Mouse (Mus musculus): ENCODE measurements at regions not wholly inside any gene's neighbourhood (a gene's known extent, or its start where the extent isn't known, plus 50 kb on each side); places are given as distances from the start of the nearest gene placed in this dataset.

DNA sequence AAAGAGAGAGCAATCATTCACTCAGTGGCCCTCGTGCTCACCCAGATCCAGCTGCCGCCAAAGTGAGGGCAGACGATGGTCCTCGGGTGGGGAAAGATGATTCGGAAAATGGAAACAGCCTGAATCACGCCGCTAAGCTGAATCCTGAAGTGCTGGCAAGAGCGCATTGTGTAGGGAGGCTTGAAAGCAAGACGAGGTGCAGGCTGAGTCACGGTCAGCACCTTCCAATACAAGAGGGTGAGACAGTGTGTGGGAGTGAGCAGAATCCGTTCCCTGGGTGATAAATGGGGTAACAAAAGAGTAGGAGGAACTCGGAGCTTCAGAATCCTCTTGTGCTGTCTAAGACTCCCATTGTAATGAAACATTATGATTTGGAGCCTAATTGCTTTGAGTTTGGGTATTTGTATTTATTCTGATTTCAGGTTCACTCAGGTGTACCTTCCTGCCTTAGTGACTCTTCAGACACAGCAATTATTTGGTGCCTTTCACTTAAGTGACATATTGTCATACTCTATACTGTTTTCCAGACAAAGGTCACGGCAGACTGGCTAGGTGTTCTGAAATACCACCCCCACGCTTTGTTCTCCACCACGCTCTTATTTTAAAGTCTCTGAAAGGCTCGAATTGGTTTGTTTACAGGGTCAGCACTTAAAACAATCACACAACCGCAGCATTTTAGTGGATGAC is 70.0 kb downstream of the Mbip start:
- DNase-seq (ENCODE audit: low read depth) = peak; percentile 39
- TF ChIP-seq POLR2A (IDR thresholded peaks at IDR 0.05; ENCODE audit: borderline replicate concordance, extremely low read depth, insufficient read depth, insufficient read length, poor library complexity, severe bottlenecking) (no peak), CTCF (IDR thresholded peaks at IDR 0.05; ENCODE audit: borderline replicate concordance, extremely low read depth, insufficient read depth, insufficient read length) (no peak)

DNA sequence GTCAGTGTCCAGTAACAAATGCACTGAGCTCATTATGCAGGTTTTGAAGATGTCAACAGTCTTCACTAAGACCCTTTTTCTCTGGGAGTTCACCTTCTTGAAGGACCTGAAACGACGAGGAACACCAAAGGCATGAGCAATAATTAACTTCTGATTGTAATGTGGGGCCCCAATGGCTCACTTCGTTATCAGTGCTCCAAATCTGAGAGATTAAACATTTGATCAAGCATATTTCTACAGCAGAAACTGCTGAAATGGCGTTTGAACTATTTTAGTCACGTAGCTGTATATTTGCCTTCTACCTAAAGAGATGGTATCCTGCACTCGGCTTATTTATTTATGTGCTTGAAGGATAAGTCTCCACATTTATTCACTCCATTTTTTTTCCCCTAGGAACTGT is 80.6 kb downstream of the Mbip start:
- no peak for TF ChIP-seq CTCF (IDR thresholded peaks at IDR 0.05; ENCODE audit: borderline replicate concordance, extremely low read depth, insufficient read depth, insufficient read length)
- no peak for DNase-seq (ENCODE audit: low read depth)

DNA sequence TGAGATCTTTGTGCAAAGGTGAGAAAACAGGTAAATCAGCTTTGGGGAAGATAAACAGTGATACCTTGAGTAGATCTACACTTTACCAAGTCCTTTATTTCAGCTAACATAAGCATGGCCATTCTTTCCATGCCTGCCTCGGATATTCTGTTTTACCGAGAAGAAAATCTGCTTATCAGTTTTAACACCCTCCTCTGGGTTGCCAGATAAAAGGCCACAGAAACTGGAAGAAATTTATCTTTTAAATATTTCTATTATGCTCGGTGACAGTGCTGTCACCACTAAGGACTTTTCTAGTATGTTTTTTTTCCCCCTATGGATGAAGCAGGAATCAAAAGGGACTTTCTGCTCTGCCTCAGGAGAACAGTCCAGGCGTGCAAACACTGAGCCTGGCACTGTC is 84.2 kb downstream of the Mbip start:
- no peak for TF ChIP-seq CTCF (IDR thresholded peaks at IDR 0.05; ENCODE audit: borderline replicate concordance, extremely low read depth, insufficient read depth, insufficient read length)
- no peak for TF ChIP-seq POLR2A (IDR thresholded peaks at IDR 0.05; ENCODE audit: borderline replicate concordance, extremely low read depth, insufficient read depth, insufficient read length, poor library complexity, severe bottlenecking)
- no peak for DNase-seq (ENCODE audit: low read depth)

DNA sequence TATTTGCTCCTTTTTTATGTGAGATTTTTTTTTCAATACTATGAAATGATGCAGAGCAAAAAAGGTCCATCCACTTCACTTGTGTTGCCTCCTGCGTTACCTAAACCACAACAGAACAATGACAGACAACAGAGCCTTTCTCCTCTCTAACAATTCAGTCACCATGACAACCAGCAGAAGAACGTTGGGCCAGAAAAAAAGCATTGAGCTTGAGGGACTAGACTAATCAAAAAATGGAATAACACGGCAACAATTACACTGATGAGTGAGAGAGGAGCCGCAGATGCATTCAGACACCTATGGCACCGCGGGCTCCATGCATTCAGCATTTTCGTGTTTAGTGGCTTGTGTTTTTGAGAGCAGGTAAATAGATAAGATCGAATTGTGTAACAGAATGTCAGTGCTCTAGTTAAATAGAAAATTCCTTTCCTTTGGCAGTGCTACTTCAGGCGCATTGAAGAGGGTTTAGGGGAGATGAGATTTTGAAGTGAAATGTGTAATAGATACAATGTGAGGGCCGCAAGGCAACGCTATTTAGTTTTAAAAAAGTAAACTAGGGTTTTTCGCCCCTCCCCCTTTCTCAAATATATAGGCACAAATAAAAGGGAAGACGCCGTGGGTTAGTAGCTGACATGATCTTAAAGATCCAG is 87.2 kb downstream of the Mbip start:
- DNase-seq (ENCODE audit: low read depth) = peak; percentile 87
- TF ChIP-seq CTCF (IDR thresholded peaks at IDR 0.05; ENCODE audit: borderline replicate concordance, extremely low read depth, insufficient read depth, insufficient read length) = no peak
- TF ChIP-seq POLR2A (IDR thresholded peaks at IDR 0.05; ENCODE audit: borderline replicate concordance, extremely low read depth, insufficient read depth, insufficient read length, poor library complexity, severe bottlenecking) = no peak

DNA sequence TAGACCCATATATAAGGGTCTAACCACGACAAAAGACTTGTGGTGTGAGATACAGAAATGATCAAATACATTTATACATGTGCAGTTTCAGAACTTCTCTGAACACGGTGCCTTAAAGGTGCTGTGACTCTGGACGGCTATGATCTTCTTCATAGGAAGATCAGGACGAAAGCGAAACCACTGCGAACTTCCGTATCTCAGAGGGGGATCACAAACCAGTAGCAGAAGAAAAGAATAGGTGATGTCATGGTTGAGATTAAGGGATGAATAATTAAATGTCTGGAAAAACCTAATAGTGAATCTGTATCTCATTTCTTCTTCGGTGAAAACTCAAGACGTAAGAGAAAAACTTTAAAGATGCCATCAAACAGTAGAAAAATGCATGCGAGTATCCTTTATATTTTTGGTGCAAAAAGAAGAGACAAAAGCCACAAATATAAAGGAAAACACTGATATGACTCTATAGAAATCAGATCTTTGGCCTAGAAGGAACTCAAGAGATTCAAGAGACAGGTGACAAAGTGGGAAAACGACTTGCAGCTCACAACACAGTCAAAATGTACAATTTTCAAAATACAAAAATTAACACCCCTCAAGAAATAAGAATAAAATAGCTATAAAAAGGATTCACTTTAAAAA is 89.3 kb downstream of the Mbip start:
- no peak for DNase-seq (ENCODE audit: low read depth)
- TF ChIP-seq CTCF (IDR thresholded peaks at IDR 0.05; ENCODE audit: borderline replicate concordance, extremely low read depth, insufficient read depth, insufficient read length) = no peak
- TF ChIP-seq POLR2A (IDR thresholded peaks at IDR 0.05; ENCODE audit: borderline replicate concordance, extremely low read depth, insufficient read depth, insufficient read length, poor library complexity, severe bottlenecking) = no peak

DNA sequence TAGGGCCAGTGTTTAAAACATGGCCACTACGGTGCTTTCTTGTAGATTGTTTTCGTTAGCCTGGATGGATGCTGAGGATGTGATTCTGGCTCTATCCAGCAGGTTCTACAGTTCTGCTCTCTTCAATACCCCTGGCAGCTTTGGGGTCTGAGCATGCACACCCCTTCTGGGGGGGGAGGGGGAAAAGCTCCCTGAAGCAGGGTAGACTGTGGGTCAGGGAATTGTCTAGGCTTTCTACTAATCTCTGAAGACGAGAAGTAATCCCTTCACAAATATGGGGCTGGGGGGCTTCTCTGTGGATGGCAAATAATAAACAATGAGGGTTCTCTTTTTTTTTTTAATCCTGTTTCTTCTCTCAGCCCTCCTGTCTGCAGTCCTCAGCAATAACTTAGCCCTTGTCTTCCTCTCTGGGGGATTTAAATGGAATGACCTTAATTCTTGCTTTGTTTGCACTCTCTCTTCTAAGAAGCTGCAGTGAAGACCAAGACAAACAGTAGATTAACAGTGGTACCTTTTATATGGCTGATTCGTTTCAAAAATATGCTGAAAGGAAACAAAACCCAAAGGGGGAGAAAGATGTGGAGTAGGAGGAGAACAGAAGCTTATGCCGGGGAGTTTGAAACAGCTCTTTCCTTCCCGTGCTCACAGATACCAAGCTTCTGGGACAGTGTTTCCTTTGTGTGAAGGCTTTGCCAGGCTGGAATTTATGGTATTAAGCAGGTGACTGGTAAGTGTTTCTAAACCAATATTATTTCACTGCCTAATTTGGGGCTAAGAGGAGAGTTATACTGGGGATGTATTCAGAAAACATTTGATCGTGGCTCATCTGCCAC is 92.9 kb downstream of the Mbip start:
- DNase-seq (ENCODE audit: low read depth) = peak; percentile 30
- no peak for TF ChIP-seq CTCF (IDR thresholded peaks at IDR 0.05; ENCODE audit: borderline replicate concordance, extremely low read depth, insufficient read depth, insufficient read length)
- TF ChIP-seq POLR2A (IDR thresholded peaks at IDR 0.05; ENCODE audit: borderline replicate concordance, extremely low read depth, insufficient read depth, insufficient read length, poor library complexity, severe bottlenecking) = no peak

DNA sequence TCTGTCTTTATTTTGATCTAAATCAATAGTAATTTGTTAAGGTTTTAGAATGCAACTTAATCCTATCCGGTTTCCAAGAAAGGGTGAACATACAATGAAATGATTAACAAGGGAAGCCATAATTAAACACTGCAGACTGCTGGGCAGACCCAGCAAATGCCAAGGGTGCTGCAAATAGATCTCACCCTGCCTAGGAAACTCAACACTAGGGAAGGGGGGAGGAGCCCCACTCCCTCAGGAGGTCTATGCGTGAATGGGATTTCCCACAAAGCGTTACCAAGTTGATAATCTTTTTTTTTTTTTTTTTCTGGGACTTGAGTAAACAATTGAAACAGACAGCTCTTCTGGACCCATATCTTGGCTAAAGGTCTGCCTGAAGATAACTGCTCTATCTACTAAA is 95.4 kb downstream of the Mbip start:
- DNase-seq (ENCODE audit: low read depth) = peak; percentile 32
- TF ChIP-seq POLR2A (IDR thresholded peaks at IDR 0.05; ENCODE audit: borderline replicate concordance, extremely low read depth, insufficient read depth, insufficient read length, poor library complexity, severe bottlenecking) (no peak), CTCF (IDR thresholded peaks at IDR 0.05; ENCODE audit: borderline replicate concordance, extremely low read depth, insufficient read depth, insufficient read length) (no peak)

DNA sequence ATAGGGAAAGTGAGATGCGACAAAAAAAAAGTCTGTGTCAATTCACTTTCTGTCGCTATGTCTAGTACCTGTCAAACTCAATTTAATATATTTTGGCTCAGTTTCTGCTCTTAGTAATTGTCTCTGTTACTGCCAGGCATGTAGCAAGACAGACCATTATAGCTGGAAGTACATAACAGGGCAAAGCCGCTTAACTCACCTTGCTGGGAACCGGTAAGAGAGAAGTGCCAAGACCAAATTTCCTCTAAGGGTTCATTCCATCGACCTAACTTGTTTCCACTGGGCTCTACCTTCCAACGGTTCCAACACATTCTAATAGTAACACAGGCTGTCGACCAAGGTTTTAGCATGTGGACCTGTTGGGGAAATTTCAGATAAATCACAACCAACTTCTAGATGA is 99.3 kb downstream of the Mbip start:
- DNase-seq (ENCODE audit: low read depth) = no peak
- TF ChIP-seq POLR2A (IDR thresholded peaks at IDR 0.05; ENCODE audit: borderline replicate concordance, extremely low read depth, insufficient read depth, insufficient read length, poor library complexity, severe bottlenecking) = no peak
- no peak for TF ChIP-seq CTCF (IDR thresholded peaks at IDR 0.05; ENCODE audit: borderline replicate concordance, extremely low read depth, insufficient read depth, insufficient read length)

DNA sequence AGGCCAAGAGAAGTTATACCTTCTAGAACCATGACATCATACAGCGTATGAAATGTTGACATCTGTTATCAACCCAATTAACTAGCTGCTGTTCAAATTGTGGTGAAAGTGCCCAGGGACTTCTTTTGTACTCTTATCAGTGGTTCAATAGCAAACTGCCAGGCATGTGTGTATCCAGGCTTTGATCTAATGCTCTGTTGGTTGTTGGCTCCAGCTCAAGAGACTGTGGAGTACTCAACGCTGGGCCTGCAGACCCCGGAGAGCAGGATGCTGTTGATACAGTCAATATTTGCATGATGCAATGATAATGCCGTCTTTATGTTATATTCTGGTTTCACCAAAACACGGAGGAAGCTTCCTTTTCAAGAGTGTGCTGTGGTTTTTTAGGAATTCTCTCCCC is 102.9 kb downstream of the Mbip start:
- peak; percentile 20 for DNase-seq (ENCODE audit: low read depth)
- TF ChIP-seq POLR2A (IDR thresholded peaks at IDR 0.05; ENCODE audit: borderline replicate concordance, extremely low read depth, insufficient read depth, insufficient read length, poor library complexity, severe bottlenecking) (no peak), CTCF (IDR thresholded peaks at IDR 0.05; ENCODE audit: borderline replicate concordance, extremely low read depth, insufficient read depth, insufficient read length) (no peak)

DNA sequence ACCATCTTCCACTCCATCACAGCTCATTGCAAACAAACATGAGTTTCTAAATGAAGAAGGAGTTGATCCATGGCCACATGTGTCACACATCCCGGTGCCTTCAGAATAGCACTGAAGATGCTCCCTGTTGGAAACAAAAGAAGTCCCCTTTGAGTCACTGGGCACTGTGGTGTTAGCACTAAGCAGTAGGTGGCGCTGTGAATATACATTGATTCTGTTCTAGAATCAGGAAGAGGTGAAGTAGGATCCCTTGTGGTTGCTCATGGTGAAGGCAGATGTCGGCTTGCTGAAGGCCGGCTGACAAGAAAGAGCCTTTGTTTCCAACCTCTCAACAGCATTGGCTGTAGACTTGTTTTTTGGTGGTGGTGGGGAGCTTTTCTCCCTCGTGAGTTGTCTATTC is 104.0 kb downstream of the Mbip start:
- TF ChIP-seq POLR2A (IDR thresholded peaks at IDR 0.05; ENCODE audit: borderline replicate concordance, extremely low read depth, insufficient read depth, insufficient read length, poor library complexity, severe bottlenecking) = no peak
- TF ChIP-seq CTCF (IDR thresholded peaks at IDR 0.05; ENCODE audit: borderline replicate concordance, extremely low read depth, insufficient read depth, insufficient read length) = peak; percentile 42; the same call in 1 of the 2 replicates
- DNase-seq (ENCODE audit: low read depth) = peak; percentile 53

DNA sequence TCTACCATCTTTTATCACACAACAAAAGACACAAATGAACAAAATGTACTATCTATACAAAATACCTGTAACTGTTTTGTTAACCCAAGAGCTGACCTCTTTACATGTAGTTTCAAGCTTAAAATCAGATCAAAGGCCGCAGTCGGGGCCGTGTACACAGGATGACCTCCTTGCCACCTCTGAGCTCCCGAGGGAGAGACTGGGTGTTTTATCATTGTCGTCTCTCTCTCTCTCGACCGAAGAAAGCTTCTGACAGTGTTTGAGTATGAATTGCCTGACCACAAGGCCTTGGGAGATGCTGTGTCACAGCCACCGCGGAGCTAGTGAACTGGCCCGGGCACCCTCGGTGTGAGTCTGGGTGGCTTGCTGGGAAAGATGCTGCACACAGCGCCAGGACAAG is 105.5 kb downstream of the Mbip start:
- no peak for DNase-seq (ENCODE audit: low read depth)
- TF ChIP-seq CTCF (IDR thresholded peaks at IDR 0.05; ENCODE audit: borderline replicate concordance, extremely low read depth, insufficient read depth, insufficient read length) (no peak), POLR2A (IDR thresholded peaks at IDR 0.05; ENCODE audit: borderline replicate concordance, extremely low read depth, insufficient read depth, insufficient read length, poor library complexity, severe bottlenecking) (no peak)
